Mouse (Mus musculus) neutrophil, adult 59 days (primary cell): ENCODE data around the gene Gm21190. TPM values are rescaled to one million over a fixed set of nuclear protein-coding genes. Genes with fewer than 3 reads are reported as not detected.

Experiments used
- total RNA-seq, 2 experiments: library from RNA; stranded (reverse); gene quantifications; 1 replicate in 1 of 2; 2 replicates in 1 of 2; pipeline ENCODE4 v1.2.4; 2023

Gene Gm21190
- total RNA-seq = not detected

DNA sequence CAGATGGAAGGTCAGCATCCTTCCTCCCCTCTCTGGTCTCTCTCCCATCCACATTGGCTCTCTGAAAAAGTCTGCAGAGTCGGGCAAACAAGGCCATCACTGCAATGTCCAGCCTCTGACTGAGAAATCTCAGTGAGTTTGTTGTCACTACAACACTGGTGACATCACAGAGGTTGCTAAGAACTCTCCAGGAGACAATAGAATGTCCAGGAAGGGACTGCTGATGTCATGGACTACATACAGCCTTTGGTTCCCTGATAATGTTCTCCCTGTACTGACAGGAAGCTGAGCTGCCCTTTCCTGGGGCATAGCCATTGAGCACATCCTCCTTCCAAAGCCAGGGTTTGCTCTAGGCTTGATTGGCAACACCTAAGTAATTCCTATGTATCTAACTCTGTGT lies at the start of gene Gm21190:
Gene Gm21190, minus strand, starts transcription at position 101 of the 400 bp plus-strand sequence.

GRCm38 (mm10) chr5:15577033-15577432 lies 48.0 kb upstream of the Gm21190 start, which contains the start of gene Gm21083:
Gene Gm21083 (plus strand): TSS chr5:15577333.

DNA sequence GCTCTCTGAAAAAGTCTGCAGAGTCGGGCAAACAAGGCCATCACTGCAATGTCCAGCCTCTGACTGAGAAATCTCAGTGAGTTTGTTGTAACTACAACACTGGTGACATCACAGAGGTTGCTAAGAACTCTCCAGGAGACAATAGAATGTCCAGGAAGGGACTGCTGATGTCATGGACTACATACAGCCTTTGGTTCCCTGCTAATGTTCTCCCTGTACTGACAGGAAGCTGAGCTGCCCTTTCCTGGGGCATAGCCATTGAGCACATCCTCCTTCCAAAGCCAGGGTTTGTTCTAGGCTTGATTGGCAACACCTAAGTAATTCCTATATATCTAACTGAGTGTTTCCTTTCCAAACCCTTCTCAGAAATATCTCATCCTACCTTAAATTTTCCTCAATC lies 52.6 kb downstream of the Gm21190 start, which contains the start of gene Gm21149:
Gene Gm21149, minus strand, starts transcription at position 101 of the 400 bp plus-strand sequence.

Other genes starting within 250 kb of the Gm21190 start
- gene Gm21149, start 52.7 kb downstream of the Gm21190 start, total RNA-seq = not detected
- not detected for gene Gm21083, start 48.1 kb upstream of the Gm21190 start, total RNA-seq
- not detected for gene Speer4d, start 89.8 kb upstream of the Gm21190 start, total RNA-seq
- gene 4930572O03Rik, start 127.8 kb upstream of the Gm21190 start, total RNA-seq = not detected
- gene Speer4c, start 185.0 kb upstream of the Gm21190 start, total RNA-seq = not detected